Mouse (Mus musculus) erythroblast, adult 5-6 weeks (primary cell): ENCODE data around the gene Ttc21a. TPM values are rescaled to one million over a fixed set of nuclear protein-coding genes. Genes with fewer than 3 reads are reported as not detected.
"Not testable (repeated sequence)": the region's sequence is repeated elsewhere in the genome, so short reads cannot be mapped to it uniquely, and the experiment has no call there.

Source experiments
- ATAC-seq: replicated peaks from 2 replicates; pipeline ENCODE4 v1.8.0; 2016; ENCODE audit warnings: moderate number of reproducible peaks, mild to moderate bottlenecking, moderate TSS enrichment, inconsistent platforms; ENCODE audit not compliant: poor library complexity, low FRiP score, severe bottlenecking
- total RNA-seq, 2 experiments: library from RNA; stranded (forward) in 1 of 2; stranded (reverse) in 1 of 2; fragments of 150-400 nt in 1 of 2; fragments of 200-764, 138-1000 nt in 1 of 2; gene quantifications; 2 replicates each; pipeline versions ENCODE4 v1.2.3 to v1.2.4; 2015 to 2017; ENCODE audit warnings: low replicate concordance in 2 of 2

The Ttc21a gene
- total RNA-seq, 2 experiments from 2014 or later, result 0.77 to 1.2 TPM

DNA sequence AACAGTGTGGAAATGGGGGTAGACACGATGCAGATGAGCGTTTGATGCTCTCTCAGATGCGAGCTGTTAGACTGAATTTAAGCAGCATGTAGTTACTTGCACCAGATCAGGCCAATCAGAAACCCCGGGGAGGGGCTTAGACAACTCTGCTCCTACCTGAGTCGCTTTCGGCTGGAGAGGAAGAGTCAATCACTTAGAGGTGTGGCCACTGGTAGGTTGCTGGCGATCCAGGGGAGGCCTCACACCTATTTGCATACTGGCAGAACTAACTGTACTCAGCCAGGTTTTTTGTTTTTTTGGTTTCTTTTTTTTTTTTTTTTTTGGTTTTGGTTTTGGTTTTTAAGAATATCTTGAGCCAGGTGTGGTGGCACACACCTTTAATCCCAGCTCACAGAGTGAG is 50.9 kb downstream of the Ttc21a start:
- ATAC-seq, result no peak

GRCm38 (mm10) chr9:119991310-119991709 is 53.9 kb downstream of the Ttc21a start:
- no peak for ATAC-seq

DNA sequence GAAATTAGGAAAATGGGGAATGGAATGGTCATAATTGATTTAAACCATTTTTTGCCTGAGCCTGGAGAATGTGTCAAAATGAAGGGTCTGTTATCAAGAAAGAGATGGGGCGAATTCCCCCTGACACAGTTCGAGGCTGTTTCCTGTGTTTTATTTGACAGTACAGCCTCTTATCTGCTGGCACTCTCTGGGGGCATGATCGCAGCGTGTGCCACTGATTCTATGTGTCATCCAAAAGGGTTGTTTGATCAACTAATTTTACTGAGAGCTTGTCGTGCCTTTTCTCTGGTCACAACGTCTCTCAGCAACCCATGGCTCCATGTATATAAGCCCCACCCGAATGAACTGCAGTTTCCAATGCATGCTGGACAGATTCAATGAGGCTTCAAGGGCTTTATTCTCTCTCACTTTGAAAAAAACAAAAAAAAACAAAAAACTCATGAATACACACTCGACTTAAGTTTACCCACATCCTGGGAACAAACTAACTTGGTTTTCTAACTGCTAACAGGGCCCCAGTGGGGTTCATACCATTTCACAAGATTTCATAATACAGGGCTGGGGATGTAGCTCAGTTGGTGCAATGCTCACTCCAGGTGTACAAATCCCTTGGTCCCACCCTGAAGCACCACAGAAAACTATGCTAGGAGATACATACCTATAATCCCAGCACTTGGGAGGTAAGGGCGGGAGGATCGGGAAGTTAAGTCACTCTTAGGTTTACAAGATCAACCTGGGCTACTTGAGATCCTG is 55.9 kb downstream of the Ttc21a start:
- ATAC-seq, result no peak

DNA sequence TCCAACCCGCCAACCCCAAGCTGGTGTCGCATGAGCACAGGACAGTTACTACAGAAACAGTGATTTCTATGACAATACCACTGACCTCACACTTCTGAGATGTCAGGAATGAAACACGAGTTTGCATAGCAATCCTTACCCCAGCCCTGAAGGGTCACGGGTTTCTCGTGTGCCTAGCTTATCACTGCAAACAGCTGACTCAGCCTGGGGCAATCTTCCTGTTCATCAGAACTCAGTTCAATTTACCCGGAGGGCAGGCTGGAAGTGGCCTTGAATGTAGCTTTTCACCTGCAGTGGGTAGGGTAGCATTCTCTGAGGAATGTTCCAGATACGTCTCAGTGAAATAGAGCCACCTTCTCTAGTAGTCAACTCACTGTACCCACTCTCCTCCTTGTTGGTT is 56.8 kb downstream of the Ttc21a start:
- ATAC-seq, result no peak

GRCm38 (mm10) chr9:119996080-119996479 is 58.7 kb downstream of the Ttc21a start:
- ATAC-seq, result no peak

DNA sequence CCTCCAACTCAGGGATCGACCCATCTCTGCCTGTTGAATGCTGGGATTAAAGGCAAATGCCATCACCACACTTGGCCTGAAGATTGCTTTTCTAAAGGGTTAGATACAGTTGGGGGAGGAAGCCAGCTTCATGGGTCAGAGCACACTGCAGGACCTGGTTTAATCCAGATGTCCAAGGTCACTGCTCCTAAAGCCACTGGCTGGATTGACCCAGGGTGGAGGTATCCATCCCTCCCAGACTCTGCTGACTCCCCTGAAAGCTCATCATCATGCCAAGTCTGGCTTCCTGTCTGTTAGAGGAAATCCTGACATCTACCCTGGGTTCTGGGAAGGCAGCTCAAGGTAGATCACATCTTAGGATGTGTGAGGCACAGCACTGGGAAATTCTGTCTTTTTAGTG is 61.4 kb downstream of the Ttc21a start:
- ATAC-seq, result no peak

- no peak for ATAC-seq
Observed at GRCm38 (mm10) chr9:119999636-120000035, 62.2 kb downstream of the Ttc21a start.

DNA sequence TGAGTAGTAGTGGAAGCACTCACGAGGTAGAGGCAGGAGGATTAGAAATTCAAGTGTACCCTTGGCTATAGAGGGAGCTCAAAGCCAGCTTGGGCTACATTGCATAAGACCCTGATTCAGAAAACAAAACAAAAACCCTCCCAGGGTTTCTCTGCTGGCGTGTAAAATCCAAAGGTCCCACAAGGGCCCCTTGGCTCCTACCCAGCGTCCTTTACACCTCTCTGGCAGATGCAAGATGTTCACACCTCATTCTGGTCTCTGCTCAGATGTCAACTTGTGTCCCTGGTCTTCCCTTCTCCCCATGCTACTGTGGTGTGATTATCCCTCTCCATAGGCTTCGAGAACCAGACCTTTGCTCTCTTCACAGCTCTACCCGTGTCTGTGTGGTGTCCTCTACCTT is 63.4 kb downstream of the Ttc21a start:
- ATAC-seq, result no peak

GRCm38 (mm10) chr9:120001945-120002725 is 64.7 kb downstream of the Ttc21a start:
- no peak for ATAC-seq

DNA sequence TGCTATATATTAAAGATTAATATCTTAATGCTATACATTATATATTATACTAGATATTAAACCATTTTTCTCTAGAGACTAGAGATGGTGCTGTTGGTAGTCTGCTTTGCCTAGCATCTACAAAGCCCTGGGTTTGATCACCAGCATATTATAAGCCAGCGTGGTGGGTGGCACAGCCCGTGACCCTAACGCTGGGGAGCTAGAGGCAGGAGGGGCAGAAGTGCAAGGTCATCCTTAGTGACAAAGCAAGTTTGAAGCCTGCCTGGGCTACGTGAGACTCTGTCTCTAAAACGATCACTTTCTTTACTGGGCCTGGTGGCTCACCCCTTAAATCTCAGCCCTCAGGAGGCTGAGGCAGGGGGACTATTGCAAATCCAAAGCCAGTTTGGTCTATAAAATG is 65.5 kb downstream of the Ttc21a start:
- ATAC-seq, result no peak

DNA sequence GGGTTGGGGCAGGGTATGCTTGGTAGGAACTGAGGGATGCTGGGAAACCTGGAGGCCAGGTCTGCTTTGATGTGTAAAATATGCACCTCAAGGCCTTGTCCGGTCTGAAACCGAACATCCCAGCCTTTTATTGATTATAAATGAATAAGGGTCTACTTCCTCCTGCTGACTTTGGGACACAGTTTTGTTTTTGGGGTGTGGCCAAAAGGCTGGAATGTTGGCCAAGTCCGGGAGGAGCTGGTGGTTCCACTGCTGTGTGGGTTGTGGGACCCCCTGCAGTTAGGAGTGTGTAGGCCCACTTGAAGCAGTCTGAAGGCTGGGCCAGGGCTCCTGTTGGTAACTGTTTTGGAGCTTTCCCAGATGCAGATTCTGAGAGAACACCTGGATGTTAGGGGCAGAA is 68.5 kb downstream of the Ttc21a start:
- no peak for ATAC-seq

- no peak for ATAC-seq
Observed at GRCm38 (mm10) chr9:120007833-120008232, 70.4 kb downstream of the Ttc21a start.

- ATAC-seq, result no peak
Observed at GRCm38 (mm10) chr9:120009226-120009841, 71.9 kb downstream of the Ttc21a start.

DNA sequence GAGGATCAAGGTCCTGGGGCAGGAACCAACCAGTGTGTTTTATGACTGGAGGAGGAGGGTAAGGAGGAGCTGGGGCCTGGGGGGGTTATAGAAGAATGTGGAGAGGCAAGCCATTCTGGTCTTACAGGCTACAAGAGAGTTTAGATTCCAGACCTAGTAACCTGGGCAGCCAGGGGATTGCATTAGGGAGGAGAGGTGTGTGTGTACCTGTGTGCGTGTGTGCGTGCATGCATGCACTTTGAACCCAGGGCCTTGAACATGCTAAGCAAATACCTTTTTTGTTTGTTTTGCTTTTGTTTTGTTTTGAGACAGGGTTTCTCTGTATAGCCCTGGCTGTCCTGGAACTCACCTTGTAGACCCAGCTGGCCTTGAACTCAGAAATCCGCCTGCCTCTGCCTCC is 72.5 kb downstream of the Ttc21a start:
- no peak for ATAC-seq

DNA sequence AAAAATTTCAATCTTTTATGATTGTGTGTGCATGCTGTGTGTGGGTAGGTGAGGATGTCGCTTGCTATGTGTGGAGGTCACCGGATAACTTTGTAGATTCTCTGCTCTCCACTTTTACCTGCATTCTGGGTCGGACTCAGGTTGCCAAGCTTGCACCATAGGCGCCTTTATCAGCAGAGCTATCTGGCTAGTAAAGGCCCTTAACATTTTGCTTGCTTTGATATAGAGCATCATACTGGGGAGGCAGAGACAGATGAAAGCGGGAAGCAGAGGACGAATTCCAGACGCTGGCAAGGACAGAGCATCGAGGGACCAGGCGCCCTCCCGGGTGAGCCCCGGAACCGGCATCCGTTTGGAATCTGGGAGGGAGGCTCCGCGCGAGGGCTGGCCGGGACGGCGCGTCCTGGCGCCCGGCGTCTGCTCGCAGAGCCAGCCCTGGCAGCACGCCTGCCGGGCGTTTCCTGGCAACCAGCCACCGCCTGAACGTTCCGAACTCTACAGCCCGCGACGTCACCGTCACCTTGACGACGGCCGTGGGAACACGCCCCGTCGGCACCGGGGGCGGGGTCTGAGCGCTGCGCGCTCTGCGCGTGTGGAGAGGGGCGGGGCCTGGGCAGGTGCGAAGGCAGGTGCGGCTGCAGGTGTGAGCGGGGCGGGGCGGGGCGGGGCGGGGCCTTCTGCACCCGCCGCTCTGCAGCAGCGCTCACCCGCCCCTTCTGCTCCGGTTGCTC is 73.5 kb downstream of the Ttc21a start:
- peak; percentile 83 for ATAC-seq

DNA sequence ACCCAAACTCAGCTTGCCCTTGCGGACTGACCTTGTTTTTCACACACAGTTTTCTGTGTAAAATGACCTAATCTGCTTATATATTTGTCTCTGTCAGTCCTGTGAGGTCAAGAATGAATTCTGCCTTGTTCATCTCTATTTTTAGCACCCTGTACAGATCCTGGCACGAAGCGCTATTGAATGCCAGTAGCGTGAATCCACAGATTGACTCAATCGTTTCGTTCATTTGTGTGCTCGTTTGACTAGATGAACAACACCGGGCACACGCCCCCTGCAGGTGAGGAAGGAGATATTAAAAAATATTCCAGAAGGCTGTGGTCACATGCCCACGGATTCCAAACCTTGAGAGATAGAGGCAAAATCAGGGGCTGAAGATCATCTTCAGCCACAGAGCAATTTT is 74.1 kb downstream of the Ttc21a start:
- no peak for ATAC-seq

GRCm38 (mm10) chr9:120012161-120012560 is 74.8 kb downstream of the Ttc21a start:
- not testable (repeated sequence) for ATAC-seq

DNA sequence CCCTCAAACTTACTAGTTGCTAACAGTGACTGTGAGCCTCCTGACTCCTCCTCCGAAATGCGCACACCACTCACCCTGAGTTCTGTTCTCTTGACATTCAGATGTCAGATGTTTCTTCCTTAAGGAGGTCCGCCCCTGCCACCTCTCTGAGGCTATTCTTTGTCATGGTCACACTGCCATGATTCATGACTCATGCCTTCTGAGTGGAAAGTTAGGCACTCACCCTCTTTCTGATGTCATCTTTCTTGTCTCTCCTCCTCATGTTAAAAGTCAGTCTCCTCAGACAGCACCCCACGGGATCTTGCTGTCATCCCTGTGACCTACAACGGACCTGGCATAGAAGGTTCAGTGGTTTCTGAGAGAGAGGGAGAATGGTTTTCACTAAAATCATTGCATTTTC is 75.4 kb downstream of the Ttc21a start:
- ATAC-seq, result no peak

GRCm38 (mm10) chr9:120013251-120013820 is 75.9 kb downstream of the Ttc21a start:
- ATAC-seq, result no peak

GRCm38 (mm10) chr9:120014828-120015227 is 77.4 kb downstream of the Ttc21a start:
- no peak for ATAC-seq
